Mouse (Mus musculus) CH12.LX (cell line): ENCODE measurements around the gene Pfkfb4. TPM values are rescaled to one million over a fixed set of nuclear protein-coding genes. Genes with fewer than 3 reads are reported as not detected.

Experiments used
- DNase-seq: peaks from one replicate; pipeline ENCODE4 v3.0.0-alpha.2; 2013; ENCODE audit errors: extremely low read depth
- H3K27ac ChIP-seq: 2 replicates; pipeline ENCODE4 v1.5.1; 2012; ENCODE audit warnings: low read depth, mild to moderate bottlenecking, control low read depth, moderate library complexity; ENCODE audit not compliant: insufficient read depth
- H3K27me3 ChIP-seq: replicated peaks from 2 replicates; pipeline ENCODE3; 2012; ENCODE audit warnings: inconsistent platforms
- H3K36me3 ChIP-seq, 2 experiments: replicated peaks in 1 of 2; 2 replicates each; pipeline versions ENCODE3 to v1.6.1; 2012; ENCODE audit warnings: inconsistent platforms in 1 of 2, low read length in 1 of 2, mild to moderate bottlenecking in 1 of 2, mixed read lengths in 1 of 2, moderate library complexity in 1 of 2; ENCODE audit not compliant: control insufficient read depth in 1 of 2, insufficient read depth in 1 of 2
- H3K4me1 ChIP-seq, 2 experiments: 2 replicates each; pipeline ENCODE4 v1.6.1; 2012; ENCODE audit warnings: inconsistent platforms in 1 of 2, moderate library complexity in 1 of 2; ENCODE audit not compliant: insufficient read depth in 2 of 2, control insufficient read depth in 1 of 2
- H3K4me2 ChIP-seq: 2 replicates; pipeline ENCODE4 v1.6.1; 2012; ENCODE audit warnings: low read depth, mild to moderate bottlenecking, control low read depth; ENCODE audit not compliant: poor library complexity, insufficient read depth, severe bottlenecking
- H3K4me3 ChIP-seq, 3 experiments: fragments of 150-350 bp in 1 of 3; sonication (generic) in 1 of 3; replicated peaks in 1 of 3; 2 replicates each; pipeline versions ENCODE3 to v1.5.1; 2011 to 2012; ENCODE audit warnings: low read depth in 2 of 3, low read length in 2 of 3, mild to moderate bottlenecking in 2 of 3, moderate library complexity in 2 of 3, control low read depth in 1 of 3, improper control_type of control experiment in 1 of 3, inconsistent platforms in 1 of 3, mixed read lengths in 1 of 3; ENCODE audit not compliant: poor library complexity in 1 of 3
- H3K79me2 ChIP-seq: replicated peaks from 2 replicates; pipeline ENCODE4 v1.6.1; 2012; ENCODE audit warnings: mild to moderate bottlenecking, moderate library complexity; ENCODE audit not compliant: control insufficient read depth, poor library complexity, insufficient read depth, severe bottlenecking; ENCODE audit errors: extremely low read depth
- H3K9ac ChIP-seq: 2 replicates; pipeline ENCODE4 v1.6.1; 2012; ENCODE audit warnings: low read depth, mild to moderate bottlenecking, control low read depth, moderate library complexity; ENCODE audit not compliant: insufficient read depth
- H3K9me3 ChIP-seq: replicated peaks from 2 replicates; pipeline ENCODE3; 2012; ENCODE audit warnings: low read length, inconsistent platforms, mixed read lengths
- CTCF ChIP-seq, 2 experiments: IDR thresholded peaks in 1 of 2; conservative IDR thresholded peaks in 1 of 2; 2 replicates each; pipeline ENCODE4 v1.5.1; 2011 to 2012; ENCODE audit warnings: low read depth in 2 of 2, low read length in 2 of 2, improper control_type of control experiment in 1 of 2, inconsistent platforms in 1 of 2, mild to moderate bottlenecking in 1 of 2, moderate library complexity in 1 of 2
- E2F4 ChIP-seq: IDR thresholded peaks from 2 replicates; pipeline ENCODE4 v1.6.1; 2011; ENCODE audit warnings: low read depth, low read length, improper control_type of control experiment; ENCODE audit not compliant: insufficient replicate concordance
- ELF1 ChIP-seq: IDR thresholded peaks from 2 replicates; pipeline ENCODE4 v1.6.1; 2014; ENCODE audit warnings: low read depth, mild to moderate bottlenecking, inconsistent platforms, low read length, improper control_type of control experiment
- EP300 ChIP-seq: IDR thresholded peaks from 2 replicates; pipeline ENCODE4 v1.6.1; 2011; ENCODE audit warnings: low read length, improper control_type of control experiment
- HCFC1 ChIP-seq: IDR thresholded peaks from 2 replicates; pipeline ENCODE4 v1.6.1; 2012; ENCODE audit warnings: low read depth, mild to moderate bottlenecking, inconsistent platforms, low read length, improper control_type of control experiment
- KAT2A ChIP-seq: IDR thresholded peaks from 2 replicates; pipeline ENCODE4 v1.6.1; 2012; ENCODE audit warnings: low read length, improper control_type of control experiment, inconsistent platforms; ENCODE audit not compliant: insufficient replicate concordance
- MEF2A ChIP-seq: IDR thresholded peaks from 2 replicates; pipeline ENCODE4 v1.6.1; 2014; ENCODE audit warnings: low read depth, mild to moderate bottlenecking, inconsistent platforms, low read length, improper control_type of control experiment, borderline replicate concordance
- RAD21 ChIP-seq: IDR thresholded peaks from 2 replicates; pipeline ENCODE4 v1.6.1; 2011; ENCODE audit warnings: low read depth, mild to moderate bottlenecking, low read length, improper control_type of control experiment, moderate library complexity
- SMC3 ChIP-seq: IDR thresholded peaks from 2 replicates; pipeline ENCODE4 v1.6.1; 2011; ENCODE audit warnings: low read depth, low read length, improper control_type of control experiment
- TBP ChIP-seq: conservative IDR thresholded peaks from 2 replicates; pipeline ENCODE4 v1.6.1; 2011; ENCODE audit warnings: low read depth, low read length, improper control_type of control experiment
- TCF12 ChIP-seq: IDR thresholded peaks from 2 replicates; pipeline ENCODE4 v1.6.1; 2014; ENCODE audit warnings: low read depth, mild to moderate bottlenecking, inconsistent platforms, low read length, improper control_type of control experiment
- UBTF ChIP-seq: IDR thresholded peaks from 2 replicates; pipeline ENCODE4 v1.6.1; 2012; ENCODE audit warnings: low read depth, mild to moderate bottlenecking, inconsistent platforms, low read length, improper control_type of control experiment, moderate library complexity
- USF2 ChIP-seq: conservative IDR thresholded peaks from 2 replicates; pipeline ENCODE4 v1.6.1; 2011; ENCODE audit warnings: low read depth, low read length, improper control_type of control experiment
- ZC3H11A ChIP-seq: IDR thresholded peaks from 2 replicates; pipeline ENCODE4 v1.6.1; 2012; ENCODE audit warnings: low read depth, mild to moderate bottlenecking, inconsistent platforms, low read length, improper control_type of control experiment
- ZMIZ1 ChIP-seq: IDR thresholded peaks from 2 replicates; pipeline ENCODE4 v1.6.1; 2012; ENCODE audit warnings: low read depth, mild to moderate bottlenecking, inconsistent platforms, low read length, improper control_type of control experiment
- ZNF384 ChIP-seq: IDR thresholded peaks from 2 replicates; pipeline ENCODE4 v1.6.1; 2012; ENCODE audit warnings: low read depth, low read length, improper control_type of control experiment, inconsistent platforms
- dilution Hi-C: fragments of 300-500 bp; cut with MboI; formaldehyde crosslinking; loops from 2 replicates; pipeline ENCODE4 v1.14.3; 2020; ENCODE audit warnings: low sequenced_read_pairs; ENCODE audit not compliant: extremely low pct_unique_long_range_greater_than_20kb, extremely low pct_ligation_motif_present
- in situ Hi-C: fragments of 300-500 bp; cut with MboI; formaldehyde crosslinking; loops from 3 replicates; pipeline ENCODE4 v1.14.3; 2019; ENCODE audit warnings: low sequenced_read_pairs, low pct_ligation_motif_present, low pct_unique_long_range_greater_than_20kb, mixed read lengths
- polyA plus RNA-seq: library from polyadenylated mRNA; unstranded; fragments of >175 nt; gene quantifications from 2 replicates; pipeline ENCODE4 v1.2.1, GENCODE M21; 2012; ENCODE audit warnings: low read depth; ENCODE audit not compliant: insufficient read length
- total RNA-seq, 2 experiments: library from RNA; depleted of rRNA; stranded (reverse); fragments of 300-350 nt in 1 of 2; fragments of >200 nt in 1 of 2; gene quantifications; 2 replicates each; pipeline ENCODE4 v1.2.3; 2012 to 2014

The Pfkfb4 gene
- total and polyA plus RNA-seq, 3 experiments: 5.1 to 6.7 (median 5.9) TPM

GRCm38 (mm10) chr9:108949231-108949966 lies 42.2 kb upstream of the Pfkfb4 start:
- H3K36me3 ChIP-seq: peaks cover 56 to 70% of the 10 kb centered on the region in 2 experiments
- TF ChIP-seq ZNF384: no peak
- TF ChIP-seq HCFC1: no peak
- no peak for TF ChIP-seq ELF1
- TF ChIP-seq KAT2A: no peak
- no peak for TF ChIP-seq MEF2A
- TF ChIP-seq CTCF (conservative IDR thresholded peaks at IDR 0.05 in 1 of 2, IDR thresholded peaks at IDR 0.05 in 1 of 2; ENCODE audit: low read depth in 2 of 2, low read length in 2 of 2): no peak
- no peak overlapping the region for H3K4me3 ChIP-seq
- H3K27ac ChIP-seq: no peak overlapping the region
- H3K9me3 ChIP-seq: no peaks in the 10 kb centered on the region
- H3K4me1 ChIP-seq: no peaks in the 10 kb centered on the region
- no peaks in the 10 kb centered on the region for H3K79me2 ChIP-seq
- dilution Hi-C loops (no loop called here), in situ Hi-C loops (no loop called here)
- no peak overlapping the region for H3K4me2 ChIP-seq
- DNase-seq: no peak
- H3K9ac ChIP-seq: no peak overlapping the region
- H3K27me3 ChIP-seq: no peaks in the 10 kb centered on the region

GRCm38 (mm10) chr9:108949967-108950728 lies 41.4 kb upstream of the Pfkfb4 start:
- TF ChIP-seq TCF12 (no peak), TBP (no peak), E2F4 (no peak), USF2 (no peak), SMC3 (no peak), ZMIZ1 (no peak), UBTF (no peak), EP300 (no peak), MEF2A (no peak), RAD21 (no peak), ZC3H11A (no peak)
- in situ Hi-C loops (no loop called here), dilution Hi-C loops (no loop called here)
- Histone ChIP-seq H3K36me3 (peaks cover 49 to 62% of the 10 kb centered on the region in 2 experiments), H3K4me2 (no peak overlapping the region), H3K27ac (no peak overlapping the region), H3K4me1 (no peaks in the 10 kb centered on the region), H3K79me2 (no peaks in the 10 kb centered on the region), H3K27me3 (no peaks in the 10 kb centered on the region), H3K4me3 (no peak overlapping the region), H3K9ac (no peak overlapping the region), H3K9me3 (no peaks in the 10 kb centered on the region)
- DNase-seq: no peak
